Mouse (Mus musculus) v-Abl transformed pro-B cells (cell line): ENCODE data around the gene Mroh2a.
"Not testable (repeated sequence)": the region's sequence is repeated elsewhere in the genome, so short reads cannot be mapped to it uniquely, and the experiment has no call there.

Experiments used
- in situ Hi-C, 2 experiments: fragments of 400-800 bp; cut with MboI; formaldehyde crosslinking; loops; one replicate each; pipeline ENCODE4 v1.15.1; 2025; ENCODE audit not compliant: unreplicated experiment in 2 of 2

Mroh2a gene

DNA sequence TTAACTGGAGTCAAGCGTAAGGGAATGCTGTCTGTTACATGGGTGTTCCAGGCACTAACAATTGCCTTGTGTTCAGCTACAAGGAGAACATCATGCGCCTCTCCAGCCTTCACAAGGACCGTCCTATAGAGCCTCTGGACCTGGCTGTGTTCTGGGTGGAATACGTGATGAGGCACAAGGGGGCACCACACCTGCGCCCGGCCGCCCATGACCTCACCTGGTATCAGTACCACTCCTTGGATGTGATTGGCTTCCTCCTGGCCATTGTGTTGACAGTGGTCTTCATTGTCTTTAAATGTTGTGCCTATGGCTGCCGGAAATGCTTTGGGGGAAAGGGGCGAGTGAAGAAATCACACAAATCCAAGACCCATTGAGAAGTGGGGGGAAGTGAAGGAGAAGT, 8.7 kb upstream of the Mroh2a start:
- in situ Hi-C loops, result no loop called here

GRCm38 (mm10) chr1:88218591-88218990, 8.2 kb upstream of the Mroh2a start:
- in situ Hi-C loops, result no loop called here

DNA sequence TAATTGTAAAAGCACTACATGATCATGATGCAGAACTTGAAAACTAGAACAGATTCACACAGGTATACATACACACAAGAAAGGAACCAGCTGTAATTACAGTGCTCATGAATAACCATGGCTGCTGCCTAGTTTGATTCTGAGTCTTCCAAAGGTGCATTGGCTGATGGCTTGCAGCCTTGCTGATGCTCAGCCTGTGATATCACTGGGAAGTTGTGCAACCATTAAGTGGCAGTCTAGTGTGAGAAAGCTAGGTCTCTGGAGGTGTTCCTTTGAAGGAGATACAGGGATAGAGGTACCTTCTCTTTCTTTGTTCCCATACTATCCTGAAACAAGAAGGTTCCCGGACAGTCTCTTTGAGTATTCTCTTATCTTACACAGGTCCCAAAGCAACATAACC, 7.7 kb upstream of the Mroh2a start:
- in situ Hi-C loops, result no loop called here

DNA sequence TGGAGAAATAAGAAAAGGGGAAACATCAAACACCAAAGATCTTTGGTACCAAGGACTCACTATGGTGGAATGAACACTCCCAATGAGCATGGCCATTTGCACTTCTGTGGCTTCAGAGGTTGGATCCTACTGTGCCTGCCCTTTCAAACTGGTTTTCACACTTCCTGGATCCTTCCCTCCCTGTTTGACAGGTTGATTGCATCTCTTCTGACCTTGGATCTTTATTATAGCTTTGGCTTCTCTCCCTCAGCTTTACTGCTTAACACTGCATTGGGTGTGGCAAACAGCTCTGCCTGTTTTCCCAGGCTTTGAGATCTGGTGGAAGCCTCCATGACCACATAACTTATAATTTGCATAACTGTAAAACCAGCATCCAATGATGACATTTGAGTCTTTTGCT, 6.5 kb upstream of the Mroh2a start:
- in situ Hi-C loops, result no loop called here

DNA sequence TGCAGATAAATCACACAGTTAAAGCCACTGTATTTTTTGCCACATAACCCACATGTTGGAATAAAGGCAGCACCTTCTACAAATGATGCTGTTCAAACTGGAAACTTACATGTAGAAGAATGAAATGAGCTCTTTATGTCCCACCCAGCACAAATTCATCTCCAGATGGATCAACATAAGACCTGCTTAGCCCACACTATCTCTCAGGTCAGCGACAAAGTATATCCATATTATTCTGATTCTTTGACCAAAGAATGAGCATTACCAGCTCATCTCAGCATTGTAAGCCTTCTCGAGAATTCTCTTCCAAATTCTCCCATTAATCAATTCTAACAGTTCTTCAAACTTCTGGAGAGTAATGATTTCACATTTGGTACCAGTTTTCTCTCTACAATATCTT, 4.6 kb upstream of the Mroh2a start:
- in situ Hi-C loops, result no loop called here

GRCm38 (mm10) chr1:88223011-88223515, 3.7 kb upstream of the Mroh2a start:
- in situ Hi-C loops, result not testable (repeated sequence)

GRCm38 (mm10) chr1:88223591-88223990, 3.2 kb upstream of the Mroh2a start:
- in situ Hi-C loops, result no loop called here

DNA sequence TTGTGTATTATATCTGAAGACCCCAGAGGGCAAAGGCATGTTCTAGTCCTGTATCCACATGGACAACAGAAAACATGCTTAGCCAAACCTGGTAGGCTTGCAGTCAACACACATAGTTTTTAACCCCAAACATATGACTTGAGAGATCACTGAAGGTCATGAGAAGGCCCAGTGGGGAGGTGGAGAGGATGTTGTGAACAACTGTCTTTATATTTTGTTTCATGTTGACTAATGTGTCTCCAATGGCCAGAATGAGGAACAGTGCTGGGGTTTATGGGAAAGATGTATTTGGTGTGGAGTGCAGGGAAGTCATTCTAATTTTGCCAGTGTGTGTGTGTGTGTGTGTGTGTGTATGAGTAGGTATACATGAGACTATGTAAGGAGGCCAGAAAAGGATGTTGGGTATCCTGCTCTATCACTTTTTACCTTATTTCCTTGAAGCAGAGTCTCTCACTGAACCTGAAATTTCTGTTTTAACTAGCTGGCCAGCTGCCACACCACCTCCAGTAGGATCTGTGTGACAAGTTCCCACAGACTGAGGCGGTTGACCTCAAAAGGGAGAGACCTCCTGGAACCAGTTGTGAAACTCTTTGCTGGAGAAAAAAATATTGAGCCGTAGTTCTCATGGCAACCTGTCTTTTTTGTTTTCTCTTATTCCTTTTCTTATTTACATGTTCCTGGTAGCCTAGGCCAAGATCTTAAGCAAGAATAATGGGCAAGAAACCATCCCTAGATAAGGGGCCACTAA, 2.6 kb upstream of the Mroh2a start:
- in situ Hi-C loops, result no loop called here

- in situ Hi-C loops, result not testable (repeated sequence)
Measured at GRCm38 (mm10) chr1:88225301-88225700, 1.5 kb upstream of the Mroh2a start.

GRCm38 (mm10) chr1:88225741-88226140, 1.0 kb upstream of the Mroh2a start:
- in situ Hi-C loops, result no loop called here

GRCm38 (mm10) chr1:88227482-88227881, 696 bp downstream of the Mroh2a start:
- in situ Hi-C loops, result no loop called here

- in situ Hi-C loops, result no loop called here
Measured at GRCm38 (mm10) chr1:88228121-88228520, 1.3 kb downstream of the Mroh2a start.

- in situ Hi-C loops, result no loop called here
Measured at GRCm38 (mm10) chr1:88229566-88229965, 2.8 kb downstream of the Mroh2a start.

- in situ Hi-C loops, result no loop called here
Measured at GRCm38 (mm10) chr1:88229986-88230385, 3.2 kb downstream of the Mroh2a start.

GRCm38 (mm10) chr1:88230421-88230820, 3.6 kb downstream of the Mroh2a start:
- in situ Hi-C loops, result no loop called here

GRCm38 (mm10) chr1:88230981-88231802, 4.4 kb downstream of the Mroh2a start:
- in situ Hi-C loops, result no loop called here

GRCm38 (mm10) chr1:88231803-88232499, 5.2 kb downstream of the Mroh2a start:
- in situ Hi-C loops, result no loop called here

DNA sequence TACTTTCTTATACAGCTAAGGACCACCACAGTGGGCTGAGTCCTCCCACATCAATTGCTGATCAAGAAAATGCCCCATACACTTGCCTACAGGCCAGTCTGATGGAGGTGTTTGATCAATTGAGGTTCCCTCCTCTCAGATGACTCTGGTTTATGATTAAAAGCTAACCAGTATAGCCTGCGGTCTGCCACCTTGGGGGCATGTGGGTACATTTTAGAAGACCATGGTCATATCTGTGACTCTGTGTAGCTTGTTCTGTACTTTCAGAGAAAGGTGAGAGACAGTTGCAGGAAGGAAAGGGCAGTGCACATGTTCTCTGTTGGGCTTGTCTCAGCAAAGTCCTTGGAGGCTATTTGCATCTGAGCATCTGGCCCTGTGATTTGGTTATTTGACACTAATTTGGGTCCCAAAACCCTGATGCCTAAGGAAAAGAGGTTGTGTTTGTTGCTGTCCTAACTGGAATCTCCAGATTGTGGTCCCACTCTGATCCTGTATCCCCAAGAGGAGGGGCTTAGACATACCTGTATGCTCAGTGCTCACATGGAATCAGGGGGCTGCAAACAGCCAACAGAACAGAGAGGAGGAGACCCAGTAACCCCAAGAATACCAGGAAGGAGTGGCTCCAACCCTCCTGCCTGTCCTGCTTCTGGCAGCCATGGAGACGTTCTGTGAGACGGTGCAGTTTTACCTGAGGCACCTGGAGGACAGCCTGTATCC, 6.0 kb downstream of the Mroh2a start:
- in situ Hi-C loops, result no loop called here

DNA sequence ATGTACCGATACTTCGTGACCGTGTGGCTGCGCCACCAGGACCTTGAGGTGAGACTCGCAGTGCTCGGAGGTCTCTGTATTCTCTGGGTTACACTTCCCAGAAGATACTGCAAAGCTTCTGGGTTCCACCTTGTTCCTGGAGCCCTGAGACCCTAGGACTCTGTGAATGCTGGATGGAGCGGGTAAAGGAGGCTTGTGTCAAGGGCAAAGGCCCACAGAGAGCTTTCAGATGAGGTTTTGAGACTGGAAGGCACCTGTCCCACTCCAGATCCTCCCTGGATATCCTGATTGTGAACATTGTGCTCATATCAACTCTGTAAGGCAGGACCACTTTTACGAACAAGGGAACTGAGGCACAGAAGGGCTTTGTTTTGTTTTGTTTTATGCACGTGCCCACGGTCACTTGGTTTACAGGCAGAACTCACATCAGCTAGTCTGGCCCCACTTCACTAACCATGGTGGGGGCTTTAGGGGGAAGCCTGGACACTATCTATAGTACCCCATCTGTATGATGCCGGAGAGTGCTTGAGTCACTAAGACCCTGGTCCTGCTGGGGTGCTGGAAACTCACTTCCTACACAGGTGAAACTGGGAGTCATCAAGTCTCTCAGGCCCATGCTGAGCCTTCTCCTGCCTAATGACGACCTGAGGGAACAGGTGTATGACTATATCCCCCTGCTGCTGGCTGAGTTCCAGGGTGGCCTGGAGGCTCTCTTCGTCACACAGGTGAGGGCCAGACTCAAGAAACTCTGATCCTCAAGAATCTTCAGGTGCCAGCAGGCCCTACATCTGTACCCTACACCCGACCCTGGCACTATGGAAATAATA, 6.8 kb downstream of the Mroh2a start:
- in situ Hi-C loops, result no loop called here

DNA sequence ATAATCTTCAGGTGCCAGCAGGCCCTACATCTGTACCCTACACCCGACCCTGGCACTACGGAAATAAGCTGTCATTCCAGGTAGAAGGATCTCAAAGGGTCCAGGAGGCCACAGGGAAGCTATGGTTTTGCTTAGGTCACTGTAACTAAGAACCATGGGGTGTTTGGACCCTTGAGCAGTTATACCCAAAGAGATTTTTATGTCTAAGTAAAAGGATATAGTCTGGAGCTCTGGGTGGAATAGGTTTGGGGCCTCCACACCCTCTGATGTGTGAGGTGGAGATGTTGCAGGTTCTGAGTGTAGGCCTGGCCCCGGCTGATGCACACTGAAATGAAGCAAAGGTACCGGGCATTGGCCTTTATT, 7.4 kb downstream of the Mroh2a start:
- in situ Hi-C loops, result no loop called here
